Mouse (Mus musculus) hindbrain, embryonic 14.5 days (tissue): ENCODE results near the gene Gm17490. TPM values are rescaled to one million over a fixed set of nuclear protein-coding genes. Genes with fewer than 3 reads are reported as not detected.

ENCODE experiments used
- polyA plus RNA-seq: library from polyadenylated mRNA; unstranded; fragments of >200 nt; fragmentation: Nextera tagmentation; extraction: Ambion mirVana; gene quantifications from 2 replicates; pipeline ENCODE4 v1.2.1, GENCODE M21; 2014

Gene Gm17490
- polyA plus RNA-seq, 1 experiment from 2014 or later = not detected

Other genes with a start within 250 kb of the Gm17490 start
- 27.6 and 32.0 TPM in 2 replicates for gene Pfkfb3, start 72.2 kb downstream of the Gm17490 start, polyA plus RNA-seq
- 116 and 118 TPM in 2 replicates for gene Rbm17, start 22.1 kb downstream of the Gm17490 start, polyA plus RNA-seq
- 0.09 TPM in 1 of 2 replicates, not detected in the other for gene Il2ra, start 16.5 kb upstream of the Gm17490 start, polyA plus RNA-seq
- gene Il15ra, start 79.0 kb upstream of the Gm17490 start, polyA plus RNA-seq = 1.4 and 1.5 TPM in 2 replicates
- gene Fbh1, start 151.3 kb upstream of the Gm17490 start, polyA plus RNA-seq = 139 and 155 TPM in 2 replicates
- 27.5 and 28.4 TPM in 2 replicates for gene Ankrd16, start 151.6 kb upstream of the Gm17490 start, polyA plus RNA-seq